Mouse (Mus musculus) lung, embryonic 14.5 days (tissue): ENCODE data around the gene Ttll5. TPM values are rescaled to one million over a fixed set of nuclear protein-coding genes. Genes with fewer than 3 reads are reported as not detected.

ENCODE experiments used
- ATAC-seq: fragments of 200-750 bp; cut with Nextera tagmentation; 2 replicates; pipeline ENCODE4 v1.8.0; 2017; ENCODE audit warnings: mild to moderate bottlenecking, moderate TSS enrichment, moderate library complexity; ENCODE audit not compliant: insufficient read depth
- DNase-seq: peaks from one replicate; pipeline ENCODE4 v3.0.0-alpha.2; 2015
- H3K27ac ChIP-seq: fragments of 300-500 bp; sonication (generic); 2 replicates; pipeline ENCODE4 v1.5.1; 2014; ENCODE audit warnings: low read depth, mild to moderate bottlenecking, moderate library complexity
- H3K27me3 ChIP-seq: fragments of 300-500 bp; sonication (generic); 2 replicates; pipeline ENCODE4 v1.6.1; 2014; ENCODE audit warnings: low read length, control low read depth; ENCODE audit not compliant: insufficient read depth
- H3K36me3 ChIP-seq: fragments of 300-500 bp; sonication (generic); 2 replicates; pipeline ENCODE4 v1.6.1; 2014; ENCODE audit warnings: control low read depth; ENCODE audit not compliant: insufficient read depth
- H3K4me1 ChIP-seq: fragments of 300-500 bp; sonication (generic); 2 replicates; pipeline ENCODE4 v1.6.1; 2014; ENCODE audit warnings: antibody characterized with exemption, control low read depth; ENCODE audit not compliant: insufficient read depth
- H3K4me2 ChIP-seq: fragments of 300-500 bp; sonication (generic); 2 replicates; pipeline ENCODE4 v1.6.1; 2014; ENCODE audit warnings: mild to moderate bottlenecking
- H3K4me3 ChIP-seq: fragments of 300-500 bp; sonication (generic); 2 replicates; pipeline ENCODE4 v1.5.1; 2014; ENCODE audit warnings: low read depth, low read length
- H3K9ac ChIP-seq: fragments of 300-500 bp; sonication (generic); 2 replicates; pipeline ENCODE4 v1.6.1; 2014
- H3K9me3 ChIP-seq: fragments of 300-500 bp; sonication (generic); 2 replicates; pipeline ENCODE4 v1.6.1; 2016; ENCODE audit warnings: low read depth, low read length, control low read depth
- CTCF ChIP-seq: IDR thresholded peaks from 2 replicates; pipeline ENCODE4 v1.5.1; 2016; ENCODE audit warnings: antibody characterized with exemption, low read depth
- WGBS: fragments of 180-500 bp; shearing (Covaris S2); extraction: QIAGEN DNeasy Blood & Tissue Kit; methylation state at CpG from one replicate; pipeline ENCODE4 v1.1.7; 2014; 5-methylcytosine and 5-hydroxymethylcytosine counted together
- polyA plus RNA-seq: library from polyadenylated mRNA; unstranded; fragments of >200 nt; fragmentation: Nextera tagmentation; extraction: Ambion mirVana; gene quantifications from 2 replicates; pipeline ENCODE4 v1.2.1, GENCODE M21; 2014

Ttll5 gene
- polyA plus RNA-seq, 1 experiment from 2014 or later, result 21.3 TPM

GRCm38 (mm10) chr12:86077736-86078135 is 253.3 kb downstream of the Ttll5 start:
- DNase-seq, result no peak
- peak overlapping the region; percentile 80 for H3K9ac ChIP-seq
- WGBS, result 12% methylated on average over 11 of the region's 11 CpGs
- H3K4me3 ChIP-seq, result peak overlapping the region; percentile 55
- no peak for ATAC-seq
- peak overlapping the region; percentile 98 for H3K27ac ChIP-seq
- H3K27me3 ChIP-seq, result no peaks in the 10 kb centered on the region
- H3K4me1 ChIP-seq, result 0 out of 2 replicates have a peak, but pooled peaks cover 6% of the 10 kb centered on the region
- no peaks in the 10 kb centered on the region for H3K36me3 ChIP-seq
- H3K4me2 ChIP-seq, result peak overlapping the region; percentile 86
- TF ChIP-seq CTCF, result no peak
- H3K9me3 ChIP-seq, result no peaks in the 10 kb centered on the region

GRCm38 (mm10) chr12:86078176-86078552 is 253.7 kb downstream of the Ttll5 start:
- Histone ChIP-seq H3K4me2 (peak overlapping the region; percentile 86), H3K27me3 (no peaks in the 10 kb centered on the region), H3K36me3 (no peaks in the 10 kb centered on the region), H3K4me3 (peak overlapping the region; percentile 55), H3K4me1 (0 out of 2 replicates have a peak, but pooled peaks cover 6% of the 10 kb centered on the region), H3K9me3 (no peaks in the 10 kb centered on the region), H3K9ac (peak overlapping the region; percentile 80), H3K27ac (peak overlapping the region; percentile 98)
- WGBS, result 8% methylated on average over 9 of the region's 9 CpGs
- no peak for ATAC-seq
- no peak for TF ChIP-seq CTCF
- peak; percentile 24 for DNase-seq

- TF ChIP-seq CTCF, result no peak
- Histone ChIP-seq H3K27ac (peak within 1 kb of the TSS; percentile 98), H3K4me2 (peak within 1 kb of the TSS; percentile 86), H3K36me3 (no peaks in the 10 kb centered on the region), H3K4me3 (peak within 1 kb of the TSS; percentile 55), H3K27me3 (no peaks in the 10 kb centered on the region), H3K9me3 (no peaks in the 10 kb centered on the region), H3K9ac (peak within 1 kb of the TSS; percentile 80), H3K4me1 (0 out of 2 replicates have a peak, but pooled peaks cover 6% of the 10 kb centered on the region)
- WGBS, result under 1% methylated on average over 25 of the region's 25 CpGs
- ATAC-seq, result peak; percentile 80
- DNase-seq, result peak; percentile 85
Observed at GRCm38 (mm10) chr12:86078553-86079201, 254.2 kb downstream of the Ttll5 start, which contains the start of gene Tgfb3. TSS of gene Tgfb3 (minus strand) at chr12:86079041.

GRCm38 (mm10) chr12:86079202-86079667 is 254.8 kb downstream of the Ttll5 start:
- DNase-seq, result peak; percentile 96
- peak overlapping the region; percentile 55 for H3K4me3 ChIP-seq
- peak overlapping the region; percentile 98 for H3K27ac ChIP-seq
- H3K9me3 ChIP-seq, result no peaks in the 10 kb centered on the region
- WGBS, result under 1% methylated on average over 31 of the region's 31 CpGs
- H3K36me3 ChIP-seq, result no peaks in the 10 kb centered on the region
- peak overlapping the region; percentile 86 for H3K4me2 ChIP-seq
- no peaks in the 10 kb centered on the region for H3K27me3 ChIP-seq
- H3K4me1 ChIP-seq, result 0 out of 2 replicates have a peak, but pooled peaks cover 6% of the 10 kb centered on the region
- peak overlapping the region; percentile 80 for H3K9ac ChIP-seq
- peak; percentile 82 for ATAC-seq
- TF ChIP-seq CTCF, result peak; percentile 98

GRCm38 (mm10) chr12:86082481-86083012 is 258.1 kb downstream of the Ttll5 start, which contains the start of gene Ift43:
TSS of gene Ift43 (plus strand) at chr12:86082541.
- no peak for TF ChIP-seq CTCF
- Histone ChIP-seq H3K27me3 (no peaks in the 10 kb centered on the region), H3K4me2 (peak within 1 kb of the TSS; percentile 68), H3K9ac (peak within 1 kb of the TSS; percentile 71), H3K9me3 (no peaks in the 10 kb centered on the region), H3K36me3 (peaks cover 13% of the 10 kb centered on the region; the same call in 1 of the 2 replicates), H3K4me1 (0 out of 2 replicates have a peak, but pooled peaks cover 5% of the 10 kb centered on the region), H3K27ac (0 out of 2 replicates have a peak within 1 kb of the TSS, but pooled peaks have one; percentile 50), H3K4me3 (peak within 1 kb of the TSS; percentile 59)
- under 1% methylated on average over 35 of the region's 35 CpGs for WGBS
- ATAC-seq, result peak; percentile 56; the same call in 1 of the 2 replicates
- peak; percentile 94 for DNase-seq

- no peaks in the 10 kb centered on the region for H3K4me1 ChIP-seq
- 88% methylated on average over 7 of the region's 7 CpGs for WGBS
- H3K27me3 ChIP-seq, result no peaks in the 10 kb centered on the region
- H3K36me3 ChIP-seq, result peaks cover 20% of the 10 kb centered on the region; the same call in 1 of the 2 replicates
- H3K27ac ChIP-seq, result no peak overlapping the region
- H3K9me3 ChIP-seq, result no peaks in the 10 kb centered on the region
- no peak overlapping the region for H3K9ac ChIP-seq
- H3K4me2 ChIP-seq, result no peak overlapping the region
- no peak for TF ChIP-seq CTCF
- no peak for ATAC-seq
- no peak for DNase-seq
- H3K4me3 ChIP-seq, result no peak overlapping the region
Observed at GRCm38 (mm10) chr12:86085873-86086272, 261.4 kb downstream of the Ttll5 start.

- Histone ChIP-seq H3K4me3 (no peak overlapping the region), H3K4me1 (no peaks in the 10 kb centered on the region), H3K9me3 (no peaks in the 10 kb centered on the region), H3K9ac (no peak overlapping the region), H3K36me3 (peaks cover 20% of the 10 kb centered on the region; the same call in 1 of the 2 replicates), H3K4me2 (no peak overlapping the region), H3K27me3 (no peaks in the 10 kb centered on the region), H3K27ac (no peak overlapping the region)
- ATAC-seq (no peak), DNase-seq (no peak)
- no peak for TF ChIP-seq CTCF
- 67% methylated on average over 7 of the region's 8 CpGs for WGBS
Observed at GRCm38 (mm10) chr12:86086550-86086949, 262.1 kb downstream of the Ttll5 start.
